Mouse (Mus musculus) adrenal gland, postnatal 25 days (tissue): ENCODE measurements at regions not wholly inside any gene's neighbourhood (a gene's known extent, or its start where the extent isn't known, plus 50 kb on each side); places are given as distances from the start of the nearest gene placed in this dataset.
"Not testable (repeated sequence)": the region's sequence is repeated elsewhere in the genome, so short reads cannot be mapped to it uniquely, and the experiment has no call there.

Experiments used
- DNase-seq: peaks from one replicate; pipeline ENCODE4 v3.0.0; 2021; ENCODE audit warnings: mixed read lengths

DNA sequence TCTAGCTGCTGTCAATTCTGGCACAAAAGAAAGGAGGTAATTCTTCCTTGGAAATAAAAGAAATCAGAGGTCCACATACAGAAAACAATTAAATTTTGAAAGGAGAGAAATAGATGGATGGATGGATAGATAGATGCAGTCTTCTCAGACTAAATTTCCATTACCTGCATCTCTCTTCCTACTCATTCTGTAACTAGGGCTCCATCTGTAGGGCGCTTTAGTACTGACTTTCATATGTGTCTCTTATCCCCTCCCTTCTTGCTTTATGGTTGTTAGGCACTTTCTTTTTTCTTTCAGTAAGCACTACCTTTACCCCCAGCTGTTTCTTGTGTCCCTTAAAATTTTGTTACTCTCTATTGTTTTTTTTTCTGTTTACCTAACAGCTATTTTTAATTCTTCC lies 72.9 kb upstream of the Olfr1324 start:
- no peak for DNase-seq

DNA sequence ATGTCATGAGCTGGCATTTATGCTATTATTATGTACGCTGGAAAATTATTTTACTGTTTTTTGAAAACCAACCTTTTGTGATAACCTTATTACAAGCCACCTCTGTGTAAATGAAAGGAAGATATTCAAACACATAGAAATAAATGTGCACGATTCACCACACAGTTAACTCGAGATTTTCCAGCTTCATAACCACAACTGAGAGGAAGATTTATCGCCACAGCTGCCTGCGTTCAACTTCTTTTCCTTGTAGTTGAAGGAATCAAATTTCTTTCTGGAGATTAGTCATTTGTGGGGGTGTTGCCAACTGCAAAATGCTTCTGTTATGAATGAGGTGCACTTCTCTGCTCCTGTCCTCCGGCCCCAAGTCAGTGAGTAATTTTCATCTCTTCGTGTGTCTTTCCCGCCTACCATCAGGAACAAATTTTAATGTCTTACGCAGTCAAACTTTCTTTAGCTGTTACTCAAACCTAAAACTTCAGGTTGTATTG lies 62.2 kb upstream of the Olfr1324 start:
- not testable (repeated sequence) for DNase-seq
